Mouse (Mus musculus): Measurements from ENCODE around the gene Txnl4b. TPM values are rescaled to one million over a fixed set of nuclear protein-coding genes. Genes with fewer than 3 reads are reported as not detected.

Gene Txnl4b
- polyA plus RNA-seq, 1 experiment from 2014 or later: 20.6 TPM

DNA sequence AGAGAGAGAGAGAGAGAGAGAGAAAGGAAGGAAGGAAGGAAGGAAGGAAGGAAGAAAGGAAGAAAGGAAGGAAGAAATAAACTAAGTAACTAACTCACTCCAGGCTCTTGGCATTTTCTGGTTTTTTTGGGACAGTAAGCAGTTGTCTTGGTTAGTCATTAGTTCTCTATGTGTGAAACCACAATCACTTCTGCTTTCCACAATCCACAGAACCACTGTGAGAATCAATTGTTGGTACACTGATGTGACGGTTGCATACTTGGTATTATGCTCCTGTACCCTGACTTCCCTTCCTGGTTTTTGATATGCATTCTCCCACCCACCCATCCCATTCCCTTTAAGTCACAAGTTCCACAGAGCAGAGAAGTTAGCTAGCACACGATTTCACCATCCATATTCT, 1.8 kb upstream of the Txnl4b start:
- Histone ChIP-seq H3K27ac (ENCODE audit: low read length) (no peak overlapping the region), H3K36me3 (ENCODE audit: control insufficient read depth, insufficient read depth, low read length) (peaks cover 34% of the 10 kb centered on the region), H3K9me3 (ENCODE audit: control insufficient read depth, low read depth, low read length) (no peaks in the 10 kb centered on the region), H3K4me3 (ENCODE audit: low read depth, low read length) (no peak overlapping the region), H3K4me1 (ENCODE audit: control insufficient read depth, insufficient read depth, low read length) (peaks cover 8% of the 10 kb centered on the region; the same call in 1 of the 2 replicates), H3K4me2 (replicated peaks; ENCODE audit: low read depth, low read length) (peak overlapping the region; percentile 94; the same call in 1 of the 2 replicates), H3K9ac (replicated peaks; ENCODE audit: low read depth, low read length) (no peak overlapping the region), H3K27me3 (ENCODE audit: control insufficient read depth, insufficient read depth, low read length) (no peaks in the 10 kb centered on the region)
- WGBS: 74% methylated on average over 2 of the region's 2 CpGs
- ATAC-seq (ENCODE audit: insufficient number of reproducible peaks, insufficient read depth, low FRiP score, low read depth): no peak

- no peak for ATAC-seq (ENCODE audit: insufficient number of reproducible peaks, insufficient read depth, low FRiP score, low read depth)
Measured at GRCm38 (mm10) chr8:109564766-109565165, 926 bp upstream of the Txnl4b start.

DNA sequence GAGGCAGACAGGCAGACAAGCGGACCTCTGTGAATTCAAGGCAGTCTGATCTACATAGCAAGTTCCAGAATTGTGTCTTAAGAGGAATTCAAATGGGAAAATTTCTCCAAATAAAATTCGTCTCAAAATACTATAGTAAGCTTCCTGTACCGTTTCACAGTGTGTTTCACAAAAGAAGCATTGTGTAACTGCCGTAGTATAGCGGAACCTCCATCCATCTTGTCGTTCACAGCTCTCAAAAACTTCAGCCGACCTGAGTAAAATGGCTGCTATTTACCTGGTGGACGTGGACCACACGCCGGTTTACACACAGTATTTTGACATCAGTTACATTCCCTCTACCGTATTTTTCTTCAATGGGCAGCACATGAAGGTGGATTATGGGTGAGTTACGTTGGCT, 5.4 kb downstream of the Txnl4b start:
- Histone ChIP-seq H3K4me1 (ENCODE audit: control insufficient read depth, insufficient read depth, low read length) (no peaks in the 10 kb centered on the region), H3K9me3 (ENCODE audit: control insufficient read depth, low read depth, low read length) (no peaks in the 10 kb centered on the region), H3K4me3 (ENCODE audit: low read depth, low read length) (no peak overlapping the region), H3K27me3 (ENCODE audit: control insufficient read depth, insufficient read depth, low read length) (no peaks in the 10 kb centered on the region), H3K4me2 (replicated peaks; ENCODE audit: low read depth, low read length) (no peak overlapping the region), H3K36me3 (ENCODE audit: control insufficient read depth, insufficient read depth, low read length) (no peaks in the 10 kb centered on the region; the same call in none of the 2 replicates), H3K9ac (replicated peaks; ENCODE audit: low read depth, low read length) (no peak overlapping the region), H3K27ac (ENCODE audit: low read length) (no peak overlapping the region)
- 87% methylated on average over 12 of the region's 12 CpGs for WGBS
- no peak for ATAC-seq (ENCODE audit: insufficient number of reproducible peaks, insufficient read depth, low FRiP score, low read depth)

More at GRCm38 (mm10) chr8:109564766-109565165, 926 bp upstream of the Txnl4b start:
- Histone ChIP-seq H3K4me3 (ENCODE audit: low read depth, low read length) (peak overlapping the region; percentile 80), H3K27ac (ENCODE audit: low read length) (peak overlapping the region; percentile 90), H3K36me3 (ENCODE audit: control insufficient read depth, insufficient read depth, low read length) (peaks cover 25% of the 10 kb centered on the region), H3K9me3 (ENCODE audit: control insufficient read depth, low read depth, low read length) (no peaks in the 10 kb centered on the region), H3K4me2 (replicated peaks; ENCODE audit: low read depth, low read length) (peak overlapping the region; percentile 94), H3K9ac (replicated peaks; ENCODE audit: low read depth, low read length) (peak overlapping the region; percentile 88), H3K27me3 (ENCODE audit: control insufficient read depth, insufficient read depth, low read length) (no peaks in the 10 kb centered on the region), H3K4me1 (ENCODE audit: control insufficient read depth, insufficient read depth, low read length) (peaks cover 8% of the 10 kb centered on the region; the same call in 1 of the 2 replicates)
- WGBS: 6% methylated on average over 10 of the region's 10 CpGs

DNA sequence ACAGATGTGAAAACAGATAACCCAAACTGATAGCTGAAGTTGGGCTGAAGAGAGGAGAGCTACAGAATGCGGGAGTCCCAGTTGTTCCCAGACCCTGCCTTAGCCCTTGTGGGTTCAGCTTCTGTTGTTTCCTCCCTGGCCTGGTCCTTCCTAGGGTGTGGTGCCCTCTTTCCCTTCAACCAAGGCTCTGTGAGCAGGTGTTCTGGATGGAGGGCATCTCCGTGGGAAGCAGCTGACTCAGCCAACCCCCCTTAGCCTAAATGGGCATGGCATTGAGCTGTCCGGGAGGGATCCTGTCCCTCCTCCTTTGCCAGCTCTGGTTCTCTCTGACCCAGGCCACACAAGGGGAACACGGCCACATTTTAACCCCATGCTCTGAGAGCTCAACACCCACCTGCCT, 10.6 kb downstream of the Txnl4b start:
- H3K4me1 ChIP-seq (ENCODE audit: control insufficient read depth, insufficient read depth, low read length): no peaks in the 10 kb centered on the region
- no peak overlapping the region for H3K4me3 ChIP-seq (ENCODE audit: low read depth, low read length)
- no peak overlapping the region for H3K4me2 ChIP-seq (replicated peaks; ENCODE audit: low read depth, low read length)
- H3K9ac ChIP-seq (replicated peaks; ENCODE audit: low read depth, low read length): no peak overlapping the region
- no peaks in the 10 kb centered on the region for H3K9me3 ChIP-seq (ENCODE audit: control insufficient read depth, low read depth, low read length)
- H3K27ac ChIP-seq (ENCODE audit: low read length): no peak overlapping the region
- no peak for ATAC-seq (ENCODE audit: insufficient number of reproducible peaks, insufficient read depth, low FRiP score, low read depth)
- H3K27me3 ChIP-seq (ENCODE audit: control insufficient read depth, insufficient read depth, low read length): no peaks in the 10 kb centered on the region
- H3K36me3 ChIP-seq (ENCODE audit: control insufficient read depth, insufficient read depth, low read length): no peaks in the 10 kb centered on the region
- 71% methylated on average over 4 of the region's 4 CpGs for WGBS

- H3K4me1 ChIP-seq (ENCODE audit: control insufficient read depth, insufficient read depth, low read length): no peaks in the 10 kb centered on the region
- no peak within 1 kb of the TSS for H3K27ac ChIP-seq (ENCODE audit: low read length)
- ATAC-seq (ENCODE audit: insufficient number of reproducible peaks, insufficient read depth, low FRiP score, low read depth): no peak
- no peak within 1 kb of the TSS for H3K4me3 ChIP-seq (ENCODE audit: low read depth, low read length)
- no peak within 1 kb of the TSS for H3K4me2 ChIP-seq (replicated peaks; ENCODE audit: low read depth, low read length)
- H3K27me3 ChIP-seq (ENCODE audit: control insufficient read depth, insufficient read depth, low read length): no peaks in the 10 kb centered on the region
- H3K9ac ChIP-seq (replicated peaks; ENCODE audit: low read depth, low read length): no peak within 1 kb of the TSS
- 0 out of 2 replicates have a peak, but pooled peaks cover 2% of the 10 kb centered on the region for H3K9me3 ChIP-seq (ENCODE audit: control insufficient read depth, low read depth, low read length)
- 61% methylated on average over 8 of the region's 8 CpGs for WGBS
- no peaks in the 10 kb centered on the region for H3K36me3 ChIP-seq (ENCODE audit: control insufficient read depth, insufficient read depth, low read length)
Measured at GRCm38 (mm10) chr8:109578900-109579301, 13.2 kb downstream of the Txnl4b start, which contains the start of gene Hp. TSS of gene Hp (minus strand) at chr8:109579172.

GRCm38 (mm10) chr8:109584293-109584692, 18.6 kb downstream of the Txnl4b start:
- H3K4me3 ChIP-seq (ENCODE audit: low read depth, low read length): no peak overlapping the region
- 82% methylated on average over 4 of the region's 4 CpGs for WGBS
- no peaks in the 10 kb centered on the region for H3K4me1 ChIP-seq (ENCODE audit: control insufficient read depth, insufficient read depth, low read length)
- no peaks in the 10 kb centered on the region for H3K36me3 ChIP-seq (ENCODE audit: control insufficient read depth, insufficient read depth, low read length)
- no peak overlapping the region for H3K9ac ChIP-seq (replicated peaks; ENCODE audit: low read depth, low read length)
- no peak overlapping the region for H3K4me2 ChIP-seq (replicated peaks; ENCODE audit: low read depth, low read length)
- 0 out of 2 replicates have a peak, but pooled peaks cover 2% of the 10 kb centered on the region for H3K9me3 ChIP-seq (ENCODE audit: control insufficient read depth, low read depth, low read length)
- H3K27ac ChIP-seq (ENCODE audit: low read length): no peak overlapping the region
- ATAC-seq (ENCODE audit: insufficient number of reproducible peaks, insufficient read depth, low FRiP score, low read depth): no peak
- no peaks in the 10 kb centered on the region for H3K27me3 ChIP-seq (ENCODE audit: control insufficient read depth, insufficient read depth, low read length)

GRCm38 (mm10) chr8:109584830-109585229, 19.1 kb downstream of the Txnl4b start:
- H3K36me3 ChIP-seq (ENCODE audit: control insufficient read depth, insufficient read depth, low read length): no peaks in the 10 kb centered on the region
- no peak overlapping the region for H3K4me3 ChIP-seq (ENCODE audit: low read depth, low read length)
- no peak for ATAC-seq (ENCODE audit: insufficient number of reproducible peaks, insufficient read depth, low FRiP score, low read depth)
- no peak overlapping the region for H3K4me2 ChIP-seq (replicated peaks; ENCODE audit: low read depth, low read length)
- 0 out of 2 replicates have a peak, but pooled peaks cover 2% of the 10 kb centered on the region for H3K9me3 ChIP-seq (ENCODE audit: control insufficient read depth, low read depth, low read length)
- no peaks in the 10 kb centered on the region for H3K4me1 ChIP-seq (ENCODE audit: control insufficient read depth, insufficient read depth, low read length)
- no peak overlapping the region for H3K27ac ChIP-seq (ENCODE audit: low read length)
- H3K27me3 ChIP-seq (ENCODE audit: control insufficient read depth, insufficient read depth, low read length): no peaks in the 10 kb centered on the region
- H3K9ac ChIP-seq (replicated peaks; ENCODE audit: low read depth, low read length): no peak overlapping the region
- 77% methylated on average over 3 of the region's 3 CpGs for WGBS

GRCm38 (mm10) chr8:109585652-109586051, 20.0 kb downstream of the Txnl4b start:
- Histone ChIP-seq H3K9me3 (ENCODE audit: control insufficient read depth, low read depth, low read length) (0 out of 2 replicates have a peak, but pooled peaks cover 2% of the 10 kb centered on the region), H3K4me3 (ENCODE audit: low read depth, low read length) (no peak overlapping the region), H3K4me2 (replicated peaks; ENCODE audit: low read depth, low read length) (no peak overlapping the region), H3K27ac (ENCODE audit: low read length) (no peak overlapping the region), H3K36me3 (ENCODE audit: control insufficient read depth, insufficient read depth, low read length) (no peaks in the 10 kb centered on the region), H3K9ac (replicated peaks; ENCODE audit: low read depth, low read length) (no peak overlapping the region), H3K4me1 (ENCODE audit: control insufficient read depth, insufficient read depth, low read length) (no peaks in the 10 kb centered on the region), H3K27me3 (ENCODE audit: control insufficient read depth, insufficient read depth, low read length) (no peaks in the 10 kb centered on the region)
- ATAC-seq (ENCODE audit: insufficient number of reproducible peaks, insufficient read depth, low FRiP score, low read depth): no peak

DNA sequence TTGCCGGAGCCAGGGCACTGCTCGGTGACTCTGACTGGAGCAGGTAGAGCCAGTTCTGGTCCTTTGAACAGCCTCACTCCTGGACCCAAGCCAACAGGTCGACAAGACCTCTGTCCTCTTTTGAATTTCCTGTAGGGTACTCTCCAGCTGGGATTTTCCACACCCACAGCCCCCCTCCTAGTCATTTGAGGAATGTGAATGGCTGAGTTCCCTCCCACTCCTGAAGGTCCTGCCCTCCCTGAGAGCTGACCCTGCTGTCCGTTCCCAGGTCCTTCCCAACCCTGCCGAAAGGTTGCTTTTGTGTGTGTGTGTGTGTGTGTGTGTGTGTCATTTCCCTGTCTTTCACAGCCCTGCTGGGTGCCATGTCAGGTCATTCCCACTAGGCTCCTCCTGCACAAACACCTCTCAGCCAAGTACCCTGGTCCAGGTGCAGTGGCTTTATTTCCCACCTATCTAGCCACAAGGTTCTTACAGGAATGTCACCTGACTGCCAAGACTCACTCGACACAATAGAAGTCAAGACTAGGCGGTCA, 21.3 kb downstream of the Txnl4b start:
- no peak overlapping the region for H3K27ac ChIP-seq (ENCODE audit: low read length)
- H3K27me3 ChIP-seq (ENCODE audit: control insufficient read depth, insufficient read depth, low read length): no peaks in the 10 kb centered on the region
- H3K9ac ChIP-seq (replicated peaks; ENCODE audit: low read depth, low read length): no peak overlapping the region
- 40% methylated on average over 7 of the region's 7 CpGs for WGBS
- no peak overlapping the region for H3K4me2 ChIP-seq (replicated peaks; ENCODE audit: low read depth, low read length)
- no peaks in the 10 kb centered on the region; the same call in 1 of the 2 replicates for H3K36me3 ChIP-seq (ENCODE audit: control insufficient read depth, insufficient read depth, low read length)
- no peaks in the 10 kb centered on the region for H3K4me1 ChIP-seq (ENCODE audit: control insufficient read depth, insufficient read depth, low read length)
- H3K9me3 ChIP-seq (ENCODE audit: control insufficient read depth, low read depth, low read length): 0 out of 2 replicates have a peak, but pooled peaks cover 2% of the 10 kb centered on the region
- ATAC-seq (ENCODE audit: insufficient number of reproducible peaks, insufficient read depth, low FRiP score, low read depth): peak; percentile 71
- no peak overlapping the region for H3K4me3 ChIP-seq (ENCODE audit: low read depth, low read length)
